Mouse (Mus musculus) heart, embryonic 14.5 days (tissue): Measurements from ENCODE around the gene Ccl6. TPM values are rescaled to one million over a fixed set of nuclear protein-coding genes. Genes with fewer than 3 reads are reported as not detected.
"Not testable (repeated sequence)": the region's sequence is repeated elsewhere in the genome, so short reads cannot be mapped to it uniquely, and the experiment has no call there.

ENCODE experiments used
- ATAC-seq: fragments of 200-750 bp; cut with Nextera tagmentation; 2 replicates; pipeline ENCODE4 v1.8.0; 2017; ENCODE audit warnings: low read depth, moderate TSS enrichment; ENCODE audit not compliant: insufficient number of reproducible peaks, insufficient read depth, low FRiP score
- H3K27ac ChIP-seq, 2 experiments: fragments of 200-500 bp in 1 of 2; fragments of 300-500 bp in 1 of 2; sonication (generic) in 1 of 2; replicated peaks in 1 of 2; 2 replicates each; pipeline ENCODE4 v1.5.1; 2012 to 2014; ENCODE audit warnings: low read depth in 2 of 2, low read length in 2 of 2, control low read depth in 1 of 2, mild to moderate bottlenecking in 1 of 2, mixed read lengths in 1 of 2; ENCODE audit not compliant: control insufficient read depth in 1 of 2, insufficient read depth in 1 of 2
- H3K27me3 ChIP-seq: fragments of 300-500 bp; sonication (generic); 2 replicates; pipeline ENCODE4 v1.6.1; 2014; ENCODE audit warnings: mild to moderate bottlenecking, low read length, control low read depth; ENCODE audit not compliant: control insufficient read depth, insufficient read depth
- H3K36me3 ChIP-seq: fragments of 300-500 bp; sonication (generic); 2 replicates; pipeline ENCODE4 v1.6.1; 2014; ENCODE audit warnings: mild to moderate bottlenecking, control low read depth, low read length, mixed read lengths; ENCODE audit not compliant: control insufficient read depth, insufficient read depth
- H3K4me1 ChIP-seq, 2 experiments: fragments of 200-500 bp in 1 of 2; fragments of 300-500 bp in 1 of 2; sonication (generic) in 1 of 2; 2 replicates each; pipeline ENCODE4 v1.6.1; 2012 to 2014; ENCODE audit warnings: low read length in 2 of 2, control low read depth in 1 of 2, mixed read lengths in 1 of 2; ENCODE audit not compliant: control insufficient read depth in 2 of 2, insufficient read depth in 2 of 2
- H3K4me2 ChIP-seq: fragments of 300-500 bp; sonication (generic); 2 replicates; pipeline ENCODE4 v1.6.1; 2014; ENCODE audit warnings: mild to moderate bottlenecking, low read length
- H3K4me3 ChIP-seq, 2 experiments: fragments of 200-500 bp in 1 of 2; fragments of 300-500 bp in 1 of 2; sonication (generic) in 1 of 2; 2 replicates each; pipeline ENCODE4 v1.5.1; 2012 to 2014; ENCODE audit warnings: low read length in 2 of 2, mild to moderate bottlenecking in 2 of 2, control low read depth in 1 of 2, low read depth in 1 of 2, moderate library complexity in 1 of 2; ENCODE audit not compliant: control insufficient read depth in 1 of 2, insufficient read depth in 1 of 2
- H3K9ac ChIP-seq: fragments of 300-500 bp; sonication (generic); 2 replicates; pipeline ENCODE4 v1.6.1; 2014; ENCODE audit warnings: mild to moderate bottlenecking, low read length
- H3K9me3 ChIP-seq: fragments of 300-500 bp; sonication (generic); 2 replicates; pipeline ENCODE4 v1.6.1; 2016; ENCODE audit warnings: low read length, control low read depth; ENCODE audit not compliant: control insufficient read depth
- WGBS: fragments of 180-500 bp; shearing (Covaris S2); extraction: QIAGEN DNeasy Blood & Tissue Kit; methylation state at CpG from one replicate; pipeline ENCODE4 v1.1.7; 2014; 5-methylcytosine and 5-hydroxymethylcytosine counted together
- polyA plus RNA-seq: library from polyadenylated mRNA; unstranded; fragments of >200 nt; fragmentation: Nextera tagmentation; extraction: Ambion mirVana; gene quantifications from 2 replicates; pipeline ENCODE4 v1.2.1, GENCODE M21; 2014

The Ccl6 gene
- polyA plus RNA-seq, 1 experiment from 2014 or later = 5.2 TPM

- H3K4me2 ChIP-seq = no peak overlapping the region
- H3K4me1 ChIP-seq = no peaks in the 10 kb centered on the region
- H3K36me3 ChIP-seq = no peaks in the 10 kb centered on the region
- no peak overlapping the region for H3K27ac ChIP-seq
- H3K4me3 ChIP-seq = no peak overlapping the region
- no peaks in the 10 kb centered on the region for H3K27me3 ChIP-seq
- ATAC-seq = no peak
- H3K9me3 ChIP-seq = no peaks in the 10 kb centered on the region
- H3K9ac ChIP-seq = no peak overlapping the region
- 78% methylated on average over 10 of the region's 10 CpGs for WGBS
These were observed 35.8 kb downstream of the Ccl6 start for GRCm38 (mm10) chr11:83557074-83557473.

- H3K4me1 ChIP-seq = no peaks in the 10 kb centered on the region
- H3K27me3 ChIP-seq = no peaks in the 10 kb centered on the region
- no peaks in the 10 kb centered on the region for H3K36me3 ChIP-seq
- H3K9me3 ChIP-seq = no peaks in the 10 kb centered on the region
- 32% methylated on average over 8 of the region's 8 CpGs for WGBS
- no peak overlapping the region for H3K9ac ChIP-seq
- no peak overlapping the region for H3K27ac ChIP-seq
- no peak for ATAC-seq
- no peak overlapping the region for H3K4me2 ChIP-seq
- no peak overlapping the region for H3K4me3 ChIP-seq
These were observed 36.7 kb downstream of the Ccl6 start for GRCm38 (mm10) chr11:83556085-83556781.

GRCm38 (mm10) chr11:83551668-83552067 lies 41.2 kb downstream of the Ccl6 start:
- no peak overlapping the region for H3K27ac ChIP-seq
- no peaks in the 10 kb centered on the region for H3K4me1 ChIP-seq
- no peaks in the 10 kb centered on the region for H3K9me3 ChIP-seq
- H3K36me3 ChIP-seq = no peaks in the 10 kb centered on the region
- no peaks in the 10 kb centered on the region for H3K27me3 ChIP-seq
- no peak overlapping the region for H3K9ac ChIP-seq
- no peak overlapping the region for H3K4me2 ChIP-seq
- H3K4me3 ChIP-seq = no peak overlapping the region
- no peak for ATAC-seq
- 76% methylated on average over 5 of the region's 5 CpGs for WGBS

- ATAC-seq, H3K9ac ChIP-seq: not testable (repeated sequence)
- WGBS = 82% methylated on average over 6 of the region's 7 CpGs
These were observed 41.9 kb downstream of the Ccl6 start for GRCm38 (mm10) chr11:83551037-83551436.

GRCm38 (mm10) chr11:83550186-83550632 lies 42.7 kb downstream of the Ccl6 start:
- Histone ChIP-seq H3K4me3 (no peak overlapping the region), H3K27ac (no peak overlapping the region), H3K9ac (no peak overlapping the region), H3K27me3 (no peaks in the 10 kb centered on the region), H3K36me3 (no peaks in the 10 kb centered on the region), H3K4me2 (no peak overlapping the region), H3K4me1 (no peaks in the 10 kb centered on the region), H3K9me3 (no peaks in the 10 kb centered on the region)
- ATAC-seq = no peak
- 74% methylated on average over 5 of the region's 5 CpGs for WGBS

More at GRCm38 (mm10) chr11:83551037-83551436, 41.9 kb downstream of the Ccl6 start:
- not testable (repeated sequence) for H3K9me3 ChIP-seq, H3K4me3 ChIP-seq, H3K27ac ChIP-seq, H3K4me1 ChIP-seq, H3K4me2 ChIP-seq, H3K27me3 ChIP-seq, H3K36me3 ChIP-seq

GRCm38 (mm10) chr11:83544214-83544613 lies 48.7 kb downstream of the Ccl6 start:
- no peaks in the 10 kb centered on the region for H3K27me3 ChIP-seq
- no peak overlapping the region for H3K9ac ChIP-seq
- H3K27ac ChIP-seq = no peak overlapping the region
- no peaks in the 10 kb centered on the region for H3K4me1 ChIP-seq
- WGBS = 63% methylated on average over 3 of the region's 3 CpGs
- H3K36me3 ChIP-seq = no peaks in the 10 kb centered on the region
- ATAC-seq = no peak
- no peak overlapping the region for H3K4me3 ChIP-seq
- H3K9me3 ChIP-seq = no peaks in the 10 kb centered on the region
- H3K4me2 ChIP-seq = no peak overlapping the region

GRCm38 (mm10) chr11:83541415-83541814 lies 51.5 kb downstream of the Ccl6 start:
- no peaks in the 10 kb centered on the region for H3K36me3 ChIP-seq
- 83% methylated on average over 3 of the region's 3 CpGs for WGBS
- H3K9ac ChIP-seq = no peak overlapping the region
- H3K4me2 ChIP-seq = no peak overlapping the region
- no peaks in the 10 kb centered on the region for H3K27me3 ChIP-seq
- no peak for ATAC-seq
- no peak overlapping the region for H3K27ac ChIP-seq
- no peak overlapping the region for H3K4me3 ChIP-seq
- H3K9me3 ChIP-seq = no peaks in the 10 kb centered on the region
- no peaks in the 10 kb centered on the region for H3K4me1 ChIP-seq

- WGBS = 78% methylated on average over 2 of the region's 2 CpGs
- ATAC-seq = no peak
- H3K27me3 ChIP-seq = no peaks in the 10 kb centered on the region
- no peak overlapping the region for H3K27ac ChIP-seq
- no peaks in the 10 kb centered on the region for H3K36me3 ChIP-seq
- no peaks in the 10 kb centered on the region for H3K9me3 ChIP-seq
- no peaks in the 10 kb centered on the region for H3K4me1 ChIP-seq
- no peak overlapping the region for H3K9ac ChIP-seq
- H3K4me2 ChIP-seq = no peak overlapping the region
- no peak overlapping the region for H3K4me3 ChIP-seq
These were observed 52.0 kb downstream of the Ccl6 start for GRCm38 (mm10) chr11:83540931-83541330.
